Mouse (Mus musculus): ENCODE data around the gene Pcdh15. TPM values are rescaled to one million over a fixed set of nuclear protein-coding genes. Genes with fewer than 3 reads are reported as not detected.

The Pcdh15 gene
- polyA plus RNA-seq, 1 experiment = not detected

GRCm38 (mm10) chr10:74269637-74270269, 1170.6 kb downstream of the Pcdh15 start:
- Histone ChIP-seq H3K4me1 (ENCODE audit: control insufficient read depth, insufficient read depth, low read length) (no peaks in the 10 kb centered on the region), H3K27ac (ENCODE audit: insufficient read depth, low read length) (no peak overlapping the region), H3K4me3 (ENCODE audit: low read depth, low read length) (no peak overlapping the region), H3K27me3 (ENCODE audit: control insufficient read depth, insufficient read depth, low read length, poor library complexity, severe bottlenecking) (no peaks in the 10 kb centered on the region), H3K9ac (ENCODE audit: low read depth, poor library complexity, severe bottlenecking) (no peak overlapping the region), H3K36me3 (ENCODE audit: control insufficient read depth, insufficient read depth, low read length, poor library complexity, severe bottlenecking) (no peaks in the 10 kb centered on the region), H3K9me3 (replicated peaks; ENCODE audit: control insufficient read depth, insufficient read depth, low read length, poor library complexity, severe bottlenecking) (no peaks in the 10 kb centered on the region)
- TF ChIP-seq POLR2A (IDR thresholded peaks at IDR 0.05; ENCODE audit: insufficient read depth, low read length) (no peak), CTCF (IDR thresholded peaks at IDR 0.05; ENCODE audit: low read depth, low read length) (no peak), EP300 (IDR thresholded peaks at IDR 0.05; ENCODE audit: insufficient read depth, low read depth, low read length) (no peak)

GRCm38 (mm10) chr10:74270894-74271293, 1171.8 kb downstream of the Pcdh15 start:
- H3K9ac ChIP-seq (ENCODE audit: low read depth, poor library complexity, severe bottlenecking) = no peak overlapping the region
- H3K4me3 ChIP-seq (ENCODE audit: low read depth, low read length) = no peak overlapping the region
- no peaks in the 10 kb centered on the region for H3K4me1 ChIP-seq (ENCODE audit: control insufficient read depth, insufficient read depth, low read length)
- no peaks in the 10 kb centered on the region for H3K27me3 ChIP-seq (ENCODE audit: control insufficient read depth, insufficient read depth, low read length, poor library complexity, severe bottlenecking)
- no peak for TF ChIP-seq POLR2A (IDR thresholded peaks at IDR 0.05; ENCODE audit: insufficient read depth, low read length)
- TF ChIP-seq EP300 (IDR thresholded peaks at IDR 0.05; ENCODE audit: insufficient read depth, low read depth, low read length) = no peak
- TF ChIP-seq CTCF (IDR thresholded peaks at IDR 0.05; ENCODE audit: low read depth, low read length) = no peak
- H3K9me3 ChIP-seq (replicated peaks; ENCODE audit: control insufficient read depth, insufficient read depth, low read length, poor library complexity, severe bottlenecking) = no peaks in the 10 kb centered on the region
- no peaks in the 10 kb centered on the region for H3K36me3 ChIP-seq (ENCODE audit: control insufficient read depth, insufficient read depth, low read length, poor library complexity, severe bottlenecking)
- H3K27ac ChIP-seq (ENCODE audit: insufficient read depth, low read length) = no peak overlapping the region

- no peak overlapping the region for H3K4me3 ChIP-seq (ENCODE audit: low read depth, low read length)
These were observed 1205.0 kb downstream of the Pcdh15 start for GRCm38 (mm10) chr10:74304120-74304519.

GRCm38 (mm10) chr10:74305439-74306158, 1206.5 kb downstream of the Pcdh15 start:
- no peak for TF ChIP-seq POLR2A (IDR thresholded peaks at IDR 0.05; ENCODE audit: insufficient read depth, low read length)
- TF ChIP-seq EP300 (IDR thresholded peaks at IDR 0.05; ENCODE audit: insufficient read depth, low read depth, low read length) = no peak
- TF ChIP-seq CTCF (IDR thresholded peaks at IDR 0.05; ENCODE audit: low read depth, low read length) = no peak
- H3K27me3 ChIP-seq (ENCODE audit: control insufficient read depth, insufficient read depth, low read length, poor library complexity, severe bottlenecking) = no peaks in the 10 kb centered on the region
- H3K27ac ChIP-seq (ENCODE audit: insufficient read depth, low read length) = no peak overlapping the region
- H3K4me3 ChIP-seq (ENCODE audit: low read depth, low read length) = no peak overlapping the region
- no peaks in the 10 kb centered on the region for H3K9me3 ChIP-seq (replicated peaks; ENCODE audit: control insufficient read depth, insufficient read depth, low read length, poor library complexity, severe bottlenecking)
- no peaks in the 10 kb centered on the region for H3K36me3 ChIP-seq (ENCODE audit: control insufficient read depth, insufficient read depth, low read length, poor library complexity, severe bottlenecking)
- H3K4me1 ChIP-seq (ENCODE audit: control insufficient read depth, insufficient read depth, low read length) = no peaks in the 10 kb centered on the region
- no peak overlapping the region for H3K9ac ChIP-seq (ENCODE audit: low read depth, poor library complexity, severe bottlenecking)

More at GRCm38 (mm10) chr10:74304120-74304519, 1205.0 kb downstream of the Pcdh15 start:
- Histone ChIP-seq H3K27ac (ENCODE audit: insufficient read depth, low read length) (no peak overlapping the region), H3K9me3 (replicated peaks; ENCODE audit: control insufficient read depth, insufficient read depth, low read length, poor library complexity, severe bottlenecking) (no peaks in the 10 kb centered on the region), H3K36me3 (ENCODE audit: control insufficient read depth, insufficient read depth, low read length, poor library complexity, severe bottlenecking) (no peaks in the 10 kb centered on the region), H3K27me3 (ENCODE audit: control insufficient read depth, insufficient read depth, low read length, poor library complexity, severe bottlenecking) (no peaks in the 10 kb centered on the region), H3K4me1 (ENCODE audit: control insufficient read depth, insufficient read depth, low read length) (no peaks in the 10 kb centered on the region), H3K9ac (ENCODE audit: low read depth, poor library complexity, severe bottlenecking) (no peak overlapping the region)
- no peak for TF ChIP-seq POLR2A (IDR thresholded peaks at IDR 0.05; ENCODE audit: insufficient read depth, low read length)
- TF ChIP-seq EP300 (IDR thresholded peaks at IDR 0.05; ENCODE audit: insufficient read depth, low read depth, low read length) = no peak
- no peak for TF ChIP-seq CTCF (IDR thresholded peaks at IDR 0.05; ENCODE audit: low read depth, low read length)

- Histone ChIP-seq H3K9me3 (replicated peaks; ENCODE audit: control insufficient read depth, insufficient read depth, low read length, poor library complexity, severe bottlenecking) (no peaks in the 10 kb centered on the region), H3K27ac (ENCODE audit: insufficient read depth, low read length) (no peak overlapping the region), H3K9ac (ENCODE audit: low read depth, poor library complexity, severe bottlenecking) (no peak overlapping the region), H3K4me1 (ENCODE audit: control insufficient read depth, insufficient read depth, low read length) (no peaks in the 10 kb centered on the region), H3K27me3 (ENCODE audit: control insufficient read depth, insufficient read depth, low read length, poor library complexity, severe bottlenecking) (no peaks in the 10 kb centered on the region), H3K4me3 (ENCODE audit: low read depth, low read length) (no peak overlapping the region), H3K36me3 (ENCODE audit: control insufficient read depth, insufficient read depth, low read length, poor library complexity, severe bottlenecking) (no peaks in the 10 kb centered on the region)
- TF ChIP-seq POLR2A (IDR thresholded peaks at IDR 0.05; ENCODE audit: insufficient read depth, low read length) (no peak), EP300 (IDR thresholded peaks at IDR 0.05; ENCODE audit: insufficient read depth, low read depth, low read length) (no peak), CTCF (IDR thresholded peaks at IDR 0.05; ENCODE audit: low read depth, low read length) (no peak)
These were observed 1207.9 kb downstream of the Pcdh15 start for GRCm38 (mm10) chr10:74307035-74307434.

- Histone ChIP-seq H3K4me3 (ENCODE audit: low read depth, low read length) (no peak overlapping the region), H3K36me3 (ENCODE audit: control insufficient read depth, insufficient read depth, low read length, poor library complexity, severe bottlenecking) (no peaks in the 10 kb centered on the region), H3K9ac (ENCODE audit: low read depth, poor library complexity, severe bottlenecking) (no peak overlapping the region), H3K27me3 (ENCODE audit: control insufficient read depth, insufficient read depth, low read length, poor library complexity, severe bottlenecking) (no peaks in the 10 kb centered on the region), H3K4me1 (ENCODE audit: control insufficient read depth, insufficient read depth, low read length) (no peaks in the 10 kb centered on the region), H3K9me3 (replicated peaks; ENCODE audit: control insufficient read depth, insufficient read depth, low read length, poor library complexity, severe bottlenecking) (no peaks in the 10 kb centered on the region), H3K27ac (ENCODE audit: insufficient read depth, low read length) (no peak overlapping the region)
- no peak for TF ChIP-seq POLR2A (IDR thresholded peaks at IDR 0.05; ENCODE audit: insufficient read depth, low read length)
- TF ChIP-seq CTCF (IDR thresholded peaks at IDR 0.05; ENCODE audit: low read depth, low read length) = no peak
- TF ChIP-seq EP300 (IDR thresholded peaks at IDR 0.05; ENCODE audit: insufficient read depth, low read depth, low read length) = no peak
These were observed 1216.9 kb downstream of the Pcdh15 start for GRCm38 (mm10) chr10:74316091-74316490.

Measured in ES-Bruce4 (cell line).